Mouse (Mus musculus) embryonic facial prominence, embryonic 15.5 days (tissue): ENCODE results near the gene Gtpbp2. TPM values are rescaled to one million over a fixed set of nuclear protein-coding genes. Genes with fewer than 3 reads are reported as not detected.

Experiments used
- ATAC-seq: fragments of 200-750 bp; cut with Nextera tagmentation; 2 replicates; pipeline ENCODE4 v1.8.0; 2017; ENCODE audit warnings: low read depth, moderate TSS enrichment; ENCODE audit not compliant: insufficient number of reproducible peaks, low FRiP score, low TSS enrichment
- H3K27ac ChIP-seq: fragments of 300-500 bp; sonication (generic); replicated peaks from 2 replicates; pipeline ENCODE4 v1.5.1; 2015; ENCODE audit warnings: mild to moderate bottlenecking, inconsistent platforms
- H3K27me3 ChIP-seq: fragments of 300-500 bp; sonication (generic); 2 replicates; pipeline ENCODE4 v1.6.1; 2015; ENCODE audit warnings: inconsistent platforms
- H3K36me3 ChIP-seq: fragments of 300-500 bp; sonication (generic); 2 replicates; pipeline ENCODE4 v1.6.1; 2015; ENCODE audit warnings: mild to moderate bottlenecking, inconsistent platforms
- H3K4me1 ChIP-seq: fragments of 300-500 bp; sonication (generic); 2 replicates; pipeline ENCODE4 v1.6.1; 2015; ENCODE audit warnings: inconsistent platforms
- H3K4me2 ChIP-seq: fragments of 300-500 bp; sonication (generic); replicated peaks from 2 replicates; pipeline ENCODE4 v1.6.1; 2015; ENCODE audit warnings: mild to moderate bottlenecking, inconsistent platforms
- H3K4me3 ChIP-seq: fragments of 300-500 bp; sonication (generic); replicated peaks from 2 replicates; pipeline ENCODE4 v1.5.1; 2015; ENCODE audit warnings: mild to moderate bottlenecking, inconsistent platforms
- H3K9ac ChIP-seq: fragments of 300-500 bp; sonication (generic); 2 replicates; pipeline ENCODE4 v1.6.1; 2015; ENCODE audit warnings: inconsistent platforms
- H3K9me3 ChIP-seq: fragments of 300-500 bp; sonication (generic); replicated peaks from 2 replicates; pipeline ENCODE4 v1.6.1; 2016; ENCODE audit warnings: inconsistent platforms
- WGBS: fragments of 180-500 bp; shearing (Covaris S2); methylation state at CpG from one replicate; pipeline ENCODE4 v1.1.7; 2015; 5-methylcytosine and 5-hydroxymethylcytosine counted together
- polyA plus RNA-seq: library from polyadenylated mRNA; unstranded; fragments of >200 nt; fragmentation: Nextera tagmentation; extraction: Ambion mirVana; gene quantifications from 2 replicates; pipeline ENCODE4 v1.2.1, GENCODE M21; 2015

Gene Gtpbp2
- polyA plus RNA-seq, 1 experiment from 2014 or later, result 43.3 TPM

GRCm38 (mm10) chr17:46156680-46157079, 4.2 kb upstream of the Gtpbp2 start:
- WGBS, result 85% methylated on average over 5 of the region's 5 CpGs

GRCm38 (mm10) chr17:46157131-46157530, 3.7 kb upstream of the Gtpbp2 start:
- no peak overlapping the region for H3K4me2 ChIP-seq
- H3K9me3 ChIP-seq, result no peaks in the 10 kb centered on the region
- H3K9ac ChIP-seq, result no peak overlapping the region
- H3K27me3 ChIP-seq, result no peaks in the 10 kb centered on the region
- no peak for ATAC-seq
- WGBS, result 85% methylated on average over 8 of the region's 8 CpGs
- H3K4me3 ChIP-seq, result no peak overlapping the region
- H3K36me3 ChIP-seq, result no peaks in the 10 kb centered on the region
- H3K4me1 ChIP-seq, result peaks cover 13% of the 10 kb centered on the region
- H3K27ac ChIP-seq, result no peak overlapping the region

More at GRCm38 (mm10) chr17:46156680-46157079, 4.2 kb upstream of the Gtpbp2 start:
- Histone ChIP-seq H3K4me2 (no peak overlapping the region), H3K9ac (no peak overlapping the region), H3K9me3 (no peaks in the 10 kb centered on the region), H3K4me1 (peaks cover 9% of the 10 kb centered on the region), H3K4me3 (no peak overlapping the region), H3K27ac (no peak overlapping the region), H3K27me3 (no peaks in the 10 kb centered on the region), H3K36me3 (0 out of 2 replicates have a peak, but pooled peaks cover 1% of the 10 kb centered on the region)
- no peak for ATAC-seq

GRCm38 (mm10) chr17:46159236-46159635, 1.6 kb upstream of the Gtpbp2 start:
- Histone ChIP-seq H3K27ac (no peak overlapping the region), H3K9me3 (no peaks in the 10 kb centered on the region), H3K4me1 (peaks cover 18% of the 10 kb centered on the region), H3K4me2 (peak overlapping the region; percentile 83; the same call in 1 of the 2 replicates), H3K36me3 (peaks cover 6% of the 10 kb centered on the region), H3K27me3 (no peaks in the 10 kb centered on the region), H3K9ac (no peak overlapping the region), H3K4me3 (0 out of 2 replicates have a peak overlapping the region, but pooled peaks have one; percentile 86)
- WGBS, result 62% methylated on average over 2 of the region's 2 CpGs
- no peak for ATAC-seq

DNA sequence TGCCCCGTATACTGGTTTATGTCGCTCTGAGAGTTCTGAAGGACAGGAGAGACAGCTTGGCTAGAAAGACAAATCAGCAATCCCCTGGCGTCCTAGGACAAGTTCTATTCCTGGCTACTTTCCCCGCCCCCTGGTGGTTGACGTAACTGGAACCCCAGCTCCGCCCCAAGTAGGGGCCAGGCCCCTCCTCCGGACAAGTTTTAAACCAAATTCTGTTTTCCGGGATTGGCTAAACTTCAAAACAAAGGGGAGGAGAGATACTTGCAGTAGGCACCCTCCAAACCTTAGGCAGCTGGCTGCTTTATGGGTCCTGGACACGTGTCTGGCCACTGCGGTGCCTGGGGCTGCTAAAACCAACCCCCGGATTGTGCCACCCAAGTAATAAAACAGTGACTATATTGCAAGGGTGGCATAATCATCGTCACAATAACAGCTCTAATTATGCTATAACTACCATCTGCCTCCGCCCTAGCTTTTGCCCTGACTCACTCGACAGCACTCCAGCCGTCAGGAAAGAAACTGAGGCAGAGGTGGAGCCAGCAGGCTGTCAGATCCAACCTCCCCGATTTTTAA, 656 bp upstream of the Gtpbp2 start:
- under 1% methylated on average over 16 of the region's 16 CpGs for WGBS
- H3K36me3 ChIP-seq, result peaks cover 15% of the 10 kb centered on the region
- ATAC-seq, result peak; percentile 83

DNA sequence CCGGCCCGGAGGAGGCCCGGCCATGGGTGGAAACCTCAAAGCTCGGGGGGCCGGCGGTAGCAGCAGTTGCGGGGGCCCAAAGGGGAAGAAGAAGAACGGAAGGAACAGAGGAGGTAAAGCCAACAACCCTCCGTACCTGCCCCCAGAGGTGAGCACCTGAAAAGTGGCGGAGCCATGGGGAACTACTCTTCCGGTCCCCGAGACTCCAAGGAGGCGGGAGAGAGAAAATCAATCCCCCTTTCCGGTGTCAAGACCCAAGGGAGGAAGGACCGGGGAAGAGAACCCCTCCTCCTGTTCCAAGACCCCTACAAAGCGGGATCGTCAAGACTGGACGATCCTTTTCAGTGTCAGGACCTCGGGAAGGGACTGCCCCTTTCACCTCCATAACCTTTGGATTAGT, 347 bp downstream of the Gtpbp2 start:
- H3K4me2 ChIP-seq, result peak overlapping the region; percentile 68
- peak overlapping the region; percentile 79 for H3K9ac ChIP-seq
- H3K4me3 ChIP-seq, result peak overlapping the region; percentile 86
- no peaks in the 10 kb centered on the region for H3K27me3 ChIP-seq
- WGBS, result under 1% methylated on average over 19 of the region's 19 CpGs
- H3K27ac ChIP-seq, result peak overlapping the region; percentile 94
- ATAC-seq, result no peak
- H3K4me1 ChIP-seq, result peaks cover 18% of the 10 kb centered on the region
- H3K36me3 ChIP-seq, result peaks cover 25% of the 10 kb centered on the region
- H3K9me3 ChIP-seq, result no peaks in the 10 kb centered on the region

More for the DNA sequence above, 656 bp upstream of the Gtpbp2 start:
- Histone ChIP-seq H3K4me2 (peak overlapping the region; percentile 83), H3K4me3 (peak overlapping the region; percentile 86), H3K9me3 (no peaks in the 10 kb centered on the region), H3K27me3 (no peaks in the 10 kb centered on the region), H3K4me1 (peaks cover 18% of the 10 kb centered on the region), H3K27ac (peak overlapping the region; percentile 94), H3K9ac (peak overlapping the region; percentile 40; the same call in 1 of the 2 replicates)

GRCm38 (mm10) chr17:46161710-46162109, 878 bp downstream of the Gtpbp2 start:
- no peak for ATAC-seq
- peak overlapping the region; percentile 68 for H3K4me2 ChIP-seq
- H3K9ac ChIP-seq, result peak overlapping the region; percentile 79
- H3K27me3 ChIP-seq, result no peaks in the 10 kb centered on the region
- peak overlapping the region; percentile 94; the same call in 1 of the 2 replicates for H3K27ac ChIP-seq
- 41% methylated on average over 9 of the region's 9 CpGs for WGBS
- peak overlapping the region; percentile 86 for H3K4me3 ChIP-seq
- H3K36me3 ChIP-seq, result peaks cover 31% of the 10 kb centered on the region
- H3K4me1 ChIP-seq, result peaks cover 18% of the 10 kb centered on the region
- no peaks in the 10 kb centered on the region for H3K9me3 ChIP-seq

DNA sequence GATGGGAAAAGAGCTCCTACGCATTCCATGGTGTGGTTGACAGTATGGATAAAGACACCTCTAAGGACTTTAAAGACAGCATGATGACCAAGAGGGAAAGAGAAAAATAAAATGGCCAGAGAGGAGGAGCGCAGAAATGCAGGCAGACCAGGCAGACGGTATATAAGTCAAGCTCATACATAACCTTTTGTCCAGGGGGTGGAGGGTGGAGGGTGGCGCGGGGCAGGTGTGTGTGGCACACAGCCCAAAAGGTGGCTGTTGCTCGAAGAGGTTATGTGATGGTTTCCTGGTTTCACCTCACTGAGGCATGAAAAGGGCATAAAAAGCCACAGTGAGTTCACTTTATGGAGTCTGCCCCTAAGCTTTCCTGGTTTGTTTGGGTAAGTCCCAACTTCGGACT, 1.7 kb downstream of the Gtpbp2 start:
- Histone ChIP-seq H3K27ac (no peak overlapping the region), H3K9me3 (no peaks in the 10 kb centered on the region), H3K36me3 (peaks cover 39% of the 10 kb centered on the region), H3K27me3 (no peaks in the 10 kb centered on the region), H3K4me2 (no peak overlapping the region), H3K9ac (no peak overlapping the region), H3K4me3 (no peak overlapping the region), H3K4me1 (peaks cover 18% of the 10 kb centered on the region)
- no peak for ATAC-seq
- 90% methylated on average over 7 of the region's 7 CpGs for WGBS

- no peak for ATAC-seq
- Histone ChIP-seq H3K9me3 (no peaks in the 10 kb centered on the region), H3K36me3 (peaks cover 43% of the 10 kb centered on the region), H3K4me1 (peaks cover 20% of the 10 kb centered on the region), H3K4me2 (0 out of 2 replicates have a peak overlapping the region, but pooled peaks have one; percentile 6), H3K4me3 (no peak overlapping the region), H3K9ac (no peak overlapping the region), H3K27ac (peak overlapping the region; percentile 5; the same call in 1 of the 2 replicates), H3K27me3 (no peaks in the 10 kb centered on the region)
- WGBS, result 76% methylated on average over 9 of the region's 9 CpGs
These were observed 2.2 kb downstream of the Gtpbp2 start for GRCm38 (mm10) chr17:46162951-46163421.

DNA sequence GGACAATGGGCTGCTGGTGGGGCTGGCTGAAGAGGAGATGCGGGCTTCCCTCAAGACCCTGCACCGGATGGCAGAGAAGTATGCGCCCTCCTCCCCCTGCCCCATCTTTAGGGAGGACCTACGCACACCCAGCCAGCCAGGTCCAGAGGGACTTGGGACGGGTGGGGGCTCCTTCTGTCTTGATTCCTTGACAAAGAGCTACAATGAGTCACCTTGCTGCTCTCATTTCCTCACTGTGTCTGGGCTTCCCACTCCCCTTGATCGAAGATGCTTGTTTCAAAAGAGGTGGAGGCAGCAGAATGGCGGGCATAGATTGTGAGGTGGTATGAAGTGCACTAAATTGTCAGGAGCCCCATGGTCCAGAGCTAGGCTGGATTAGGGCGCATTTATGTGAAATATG, 3.5 kb downstream of the Gtpbp2 start:
- Histone ChIP-seq H3K27me3 (no peaks in the 10 kb centered on the region), H3K36me3 (peaks cover 55% of the 10 kb centered on the region), H3K4me1 (peaks cover 24% of the 10 kb centered on the region), H3K9ac (no peak overlapping the region), H3K4me3 (no peak overlapping the region), H3K27ac (no peak overlapping the region), H3K4me2 (no peak overlapping the region), H3K9me3 (no peaks in the 10 kb centered on the region)
- no peak for ATAC-seq
- WGBS, result 93% methylated on average over 8 of the region's 8 CpGs

DNA sequence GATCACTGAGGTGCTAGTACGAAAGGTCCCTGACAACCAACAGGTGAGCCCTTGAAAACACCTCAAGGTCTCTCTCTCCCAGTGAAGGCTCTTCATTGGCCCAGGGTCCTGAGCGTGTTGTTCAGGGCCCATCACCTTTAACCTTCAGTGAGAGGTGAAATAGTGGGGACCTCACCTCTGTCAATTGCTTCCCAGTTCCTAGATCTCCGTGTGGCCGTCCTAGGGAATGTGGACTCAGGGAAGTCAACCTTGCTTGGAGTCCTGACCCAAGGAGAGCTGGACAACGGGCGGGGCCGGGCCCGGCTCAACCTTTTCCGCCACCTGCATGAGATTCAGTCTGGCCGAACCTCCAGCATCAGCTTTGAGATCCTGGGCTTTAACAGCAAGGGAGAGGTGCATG, 4.0 kb downstream of the Gtpbp2 start:
- Histone ChIP-seq H3K4me2 (no peak overlapping the region), H3K36me3 (peaks cover 60% of the 10 kb centered on the region), H3K9me3 (no peaks in the 10 kb centered on the region), H3K27ac (no peak overlapping the region), H3K9ac (no peak overlapping the region), H3K27me3 (no peaks in the 10 kb centered on the region), H3K4me3 (no peak overlapping the region), H3K4me1 (peaks cover 24% of the 10 kb centered on the region)
- 93% methylated on average over 10 of the region's 10 CpGs for WGBS
- ATAC-seq, result no peak

DNA sequence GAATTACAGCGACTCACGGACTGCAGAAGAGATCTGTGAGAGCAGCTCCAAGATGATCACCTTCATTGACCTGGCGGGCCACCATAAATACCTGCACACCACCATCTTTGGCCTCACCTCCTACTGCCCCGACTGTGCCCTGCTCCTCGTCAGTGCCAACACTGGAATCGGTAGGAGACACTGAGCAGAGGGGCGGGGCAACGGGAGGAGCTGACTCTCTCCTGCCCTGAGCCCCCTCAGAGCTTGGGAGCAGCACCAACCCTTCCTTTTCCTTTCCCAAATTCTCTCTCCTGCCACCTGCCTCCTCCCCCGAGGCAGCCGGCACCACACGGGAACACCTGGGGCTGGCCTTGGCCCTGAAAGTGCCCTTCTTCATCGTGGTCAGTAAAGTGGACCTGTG, 4.6 kb downstream of the Gtpbp2 start:
- 88% methylated on average over 12 of the region's 12 CpGs for WGBS
- H3K27ac ChIP-seq, result no peak overlapping the region
- no peaks in the 10 kb centered on the region for H3K9me3 ChIP-seq
- no peak for ATAC-seq
- peaks cover 66% of the 10 kb centered on the region for H3K36me3 ChIP-seq
- no peak overlapping the region for H3K4me2 ChIP-seq
- peaks cover 24% of the 10 kb centered on the region for H3K4me1 ChIP-seq
- no peak overlapping the region for H3K4me3 ChIP-seq
- no peaks in the 10 kb centered on the region for H3K27me3 ChIP-seq
- H3K9ac ChIP-seq, result no peak overlapping the region

- H3K36me3 ChIP-seq, result peaks cover 74% of the 10 kb centered on the region
- no peak overlapping the region for H3K4me2 ChIP-seq
- no peaks in the 10 kb centered on the region for H3K9me3 ChIP-seq
- no peaks in the 10 kb centered on the region for H3K27me3 ChIP-seq
- WGBS, result 78% methylated on average over 5 of the region's 5 CpGs
- no peak for ATAC-seq
- H3K27ac ChIP-seq, result no peak overlapping the region
- H3K4me1 ChIP-seq, result peaks cover 24% of the 10 kb centered on the region
- H3K4me3 ChIP-seq, result no peak overlapping the region
- H3K9ac ChIP-seq, result no peak overlapping the region
These were observed 5.4 kb downstream of the Gtpbp2 start for GRCm38 (mm10) chr17:46166270-46166669.
